Mouse (Mus musculus): ENCODE results near the gene Fcer1g.

Fcer1g gene

GRCm38 (mm10) chr1:171187851-171188700 lies 46.1 kb downstream of the Fcer1g start:
- no peak for DNase-seq (ENCODE audit: low spot score in 2 of 2)

DNA sequence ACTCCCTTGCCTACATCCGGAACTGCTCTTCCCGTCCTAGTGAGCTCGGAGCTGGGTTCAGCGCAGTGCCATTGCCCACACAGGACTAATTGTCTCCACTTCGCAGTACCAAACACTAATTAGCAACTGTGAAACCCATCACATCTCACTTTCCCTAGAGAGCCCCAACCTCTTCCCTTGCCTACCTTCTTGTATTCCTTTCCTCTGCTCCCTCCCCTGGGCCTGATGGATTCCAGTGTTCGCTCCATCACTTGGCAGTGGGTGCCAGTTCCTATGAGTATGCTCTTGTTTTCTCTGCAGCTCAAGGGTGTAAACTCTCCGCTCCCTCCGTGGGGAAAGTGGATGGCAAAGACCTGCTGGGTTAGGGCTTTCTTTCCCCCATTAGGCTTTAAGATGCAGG lies 48.5 kb downstream of the Fcer1g start:
- DNase-seq (ENCODE audit: low spot score in 2 of 2): no peak

DNA sequence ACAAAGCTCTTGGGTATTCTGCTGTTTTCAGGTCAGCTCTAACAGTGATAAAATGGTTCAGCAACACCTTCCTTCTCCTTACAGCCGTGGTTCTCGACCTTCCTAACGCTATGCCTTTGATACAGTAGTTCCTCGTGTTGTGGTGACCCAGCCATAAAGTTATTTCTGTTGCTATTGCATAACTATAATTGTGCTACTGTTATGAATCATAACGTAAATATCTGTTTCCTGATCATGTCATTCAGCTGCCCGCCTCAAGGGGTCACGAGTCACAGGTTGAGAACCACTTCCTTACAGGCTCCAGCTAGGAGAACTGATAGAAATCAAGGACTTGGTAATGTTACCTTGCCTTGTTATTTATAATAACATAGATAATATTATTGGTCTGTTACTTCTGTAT lies 49.9 kb downstream of the Fcer1g start:
- DNase-seq (ENCODE audit: low spot score in 2 of 2): peak in 1 of 2 experiments; percentile 66

DNA sequence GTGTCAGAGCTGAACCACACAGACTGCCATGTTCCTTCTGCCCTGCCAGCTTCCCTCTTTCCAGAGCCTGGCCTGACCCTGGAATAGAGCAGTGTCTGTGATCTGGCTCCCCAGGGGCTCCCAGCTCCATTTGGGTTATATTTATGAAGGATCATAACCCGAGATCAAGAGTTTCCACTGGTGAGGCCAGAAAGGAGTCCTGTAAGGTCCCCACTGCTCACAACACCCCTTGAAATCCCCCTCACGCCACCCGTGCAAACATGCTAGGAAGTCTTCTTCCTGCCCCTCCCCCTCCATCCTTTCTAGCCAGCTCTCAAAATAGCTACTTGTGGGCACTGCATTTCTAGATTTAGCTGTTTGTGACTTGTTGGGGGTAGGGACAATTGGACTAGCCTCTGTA lies 50.5 kb downstream of the Fcer1g start:
- peak; percentile 74 to 78 for DNase-seq (ENCODE audit: low spot score in 2 of 2)

DNA sequence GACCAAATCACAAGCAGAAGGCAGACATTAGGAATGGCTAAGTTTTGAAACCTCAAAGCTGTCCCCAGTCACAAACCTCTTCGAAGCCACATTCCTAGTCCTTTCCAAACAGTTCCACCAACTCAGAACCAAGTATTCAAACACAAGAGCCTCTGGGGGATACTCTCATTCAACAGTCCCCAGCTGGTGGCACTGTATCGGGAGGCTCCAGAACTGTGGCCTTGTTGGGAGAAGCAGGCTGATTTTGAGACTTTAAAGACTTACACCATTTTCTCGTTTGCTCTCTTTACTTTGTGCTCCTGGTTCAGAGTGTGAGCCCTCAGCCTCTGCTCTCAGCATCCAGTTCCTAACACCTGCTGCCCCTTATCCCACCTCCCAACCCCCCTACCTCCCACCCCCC lies 51.1 kb downstream of the Fcer1g start:
- no peak for DNase-seq (ENCODE audit: low spot score in 2 of 2)

Measured in heart, adult 9 months (tissue).